In the genomic region with DNA sequence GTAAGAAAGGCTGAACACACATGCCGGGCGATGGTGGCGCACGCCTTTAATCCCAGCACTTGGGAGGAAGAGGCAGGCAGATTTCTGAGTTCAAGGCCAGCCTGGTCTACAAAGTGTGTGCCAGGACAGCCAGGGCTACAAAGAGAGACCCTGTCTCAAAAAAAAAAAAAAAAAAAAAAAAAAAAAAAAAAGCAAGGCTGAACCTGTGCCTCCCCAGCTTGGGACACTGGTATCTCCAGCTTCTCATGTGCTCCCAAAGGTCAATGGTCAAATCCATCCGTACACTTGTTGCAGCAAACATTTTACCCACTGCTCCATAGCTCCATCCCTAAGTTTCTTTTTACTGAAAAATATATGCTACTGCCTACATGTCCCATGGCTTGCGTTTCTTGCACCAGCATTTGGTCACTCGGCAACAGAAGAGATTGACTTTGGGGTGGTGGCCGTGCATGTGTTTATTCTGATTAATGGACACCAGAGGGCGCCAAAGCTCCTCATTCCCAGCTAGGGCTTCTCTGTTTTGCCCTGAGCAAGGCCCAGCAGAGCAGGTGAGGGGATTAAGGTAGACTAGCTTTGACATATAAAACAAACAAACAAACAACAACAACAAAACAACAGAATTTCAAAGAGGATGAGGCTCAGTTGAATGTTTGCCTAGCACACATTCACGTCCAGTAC, we compare ENCODE assay signal across 8 mouse cellular contexts. TPM values are rescaled to one million over a fixed set of nuclear protein-coding genes. Genes with fewer than 3 reads are reported as not detected.
DNase-seq lines count a peak whose midpoint lies in the region; ATAC-seq lines count a peak whose summit lies in the region.

No protein-coding gene starts in this region.

- no peak overlapping the region for H3K9ac ChIP-seq in heart, embryonic 16.5 days (ENCODE audit: low read length)
- H3K9ac ChIP-seq in liver, embryonic 16.5 days (ENCODE audit: low read depth, low read length): no peak overlapping the region
- H3K9ac ChIP-seq in neural tube, embryonic 13.5 days: no peak overlapping the region

- no peak overlapping the region for H3K4me2 ChIP-seq in heart, embryonic 16.5 days (ENCODE audit: low read depth, low read length)
- no peak overlapping the region for H3K4me2 ChIP-seq in liver, embryonic 16.5 days (ENCODE audit: low read depth, low read length)
- H3K4me2 ChIP-seq in neural tube, embryonic 13.5 days: no peak overlapping the region

- ATAC-seq in heart, embryonic 16.5 days (replicated peaks; ENCODE audit: extremely low read depth, insufficient read depth, low FRiP score): peak; percentile 61
- ATAC-seq in liver, embryonic 16.5 days (ENCODE audit: low read depth): peak; percentile 64
- ATAC-seq in neural tube, embryonic 13.5 days (ENCODE audit: low read depth): peak; percentile 70

- WGBS in heart, embryonic 16.5 days: 47% methylated on average over 10 of the region's 10 CpGs
- WGBS in liver, embryonic 16.5 days (ENCODE audit: insufficient replicate concordance): 49% methylated on average over 10 of the region's 10 CpGs
- WGBS in neural tube, embryonic 13.5 days: 50% methylated on average over 10 of the region's 10 CpGs

- no peak overlapping the region for H3K27ac ChIP-seq in heart, embryonic 16.5 days (ENCODE audit: low read length)
- no peak overlapping the region for H3K27ac ChIP-seq in liver, embryonic 16.5 days (ENCODE audit: low read length)
- H3K27ac ChIP-seq in neural tube, embryonic 13.5 days (replicated peaks): no peak overlapping the region

- no peaks in the 10 kb centered on the region for H3K27me3 ChIP-seq in heart, embryonic 16.5 days (ENCODE audit: control insufficient read depth, insufficient read depth, low read length)
- no peaks in the 10 kb centered on the region for H3K27me3 ChIP-seq in liver, embryonic 16.5 days (ENCODE audit: control insufficient read depth, insufficient read depth, low read depth, low read length)
- no peaks in the 10 kb centered on the region for H3K27me3 ChIP-seq in neural tube, embryonic 13.5 days

- H3K36me3 ChIP-seq in heart, embryonic 16.5 days (ENCODE audit: control insufficient read depth, insufficient read depth): no peaks in the 10 kb centered on the region
- H3K36me3 ChIP-seq in liver, embryonic 16.5 days (ENCODE audit: control insufficient read depth, insufficient read depth): no peaks in the 10 kb centered on the region
- peaks cover 6% of the 10 kb centered on the region; the same call in 1 of the 2 replicates for H3K36me3 ChIP-seq in neural tube, embryonic 13.5 days

- H3K4me3 ChIP-seq in heart, embryonic 16.5 days (ENCODE audit: low read length): no peak overlapping the region
- H3K4me3 ChIP-seq in liver, embryonic 16.5 days (ENCODE audit: low read depth, low read length): no peak overlapping the region
- H3K4me3 ChIP-seq in neural tube, embryonic 13.5 days: no peak overlapping the region

- no peaks in the 10 kb centered on the region for H3K9me3 ChIP-seq in heart, embryonic 16.5 days (replicated peaks; ENCODE audit: control insufficient read depth, low read length)
- no peaks in the 10 kb centered on the region for H3K9me3 ChIP-seq in liver, embryonic 16.5 days (replicated peaks; ENCODE audit: control insufficient read depth, low read length)
- H3K9me3 ChIP-seq in neural tube, embryonic 13.5 days: no peaks in the 10 kb centered on the region

- H3K4me1 ChIP-seq in heart, embryonic 16.5 days (ENCODE audit: control insufficient read depth, insufficient read depth, low read length): no peaks in the 10 kb centered on the region
- peaks cover 14% of the 10 kb centered on the region for H3K4me1 ChIP-seq in liver, embryonic 16.5 days (ENCODE audit: control insufficient read depth, low read depth, low read length)
- H3K4me1 ChIP-seq in neural tube, embryonic 13.5 days (replicated peaks): no peaks in the 10 kb centered on the region; the same call in 1 of the 2 replicates

- DNase-seq in CD8-positive naive resting alpha-beta T cell, adult 2 months (ENCODE audit: low read depth in 2 of 2, low spot score in 2 of 2): peak; percentile 61 to 72
- DNase-seq in adrenal gland, adult 8-10 months: peak; percentile 50
- DNase-seq in embryo, embryonic 9.5 days (ENCODE audit: extremely low spot score): peak; percentile 74
- peak; percentile 80 for DNase-seq in kidney, postnatal 10 days
- DNase-seq in thymus, adult 18-20 months: peak; percentile 34 to 41

RNA-seq across cellular contexts. Expression of a gene that starts 9.2 kb away (rescaled TPM):
- total RNA-seq in adrenal gland, adult 8-10 months (2022): 10 to 100 TPM; 33.2 to 52.0 (median 44.1) TPM
- 16.4 and 17.7 TPM in 2 replicates for polyA plus RNA-seq in heart, embryonic 16.5 days (2015; fragmentation: Nextera tagmentation; extraction: Ambion mirVana)
- polyA plus RNA-seq in liver, embryonic 16.5 days (2015; fragmentation: Nextera tagmentation; extraction: Ambion mirVana): 11.5 and 12.5 TPM in 2 replicates
- 22.7 and 23.5 TPM in 2 replicates for polyA plus RNA-seq in neural tube, embryonic 13.5 days (2015; fragmentation: Nextera tagmentation; extraction: Ambion mirVana)

RNA-seq across cellular contexts. Expression of a gene that starts 9.3 kb away (rescaled TPM):
- total RNA-seq in adrenal gland, adult 8-10 months (2022): 10 to 100 TPM; 61.4 to 80.6 (median 69.3) TPM
- 28.4 and 28.6 TPM in 2 replicates for polyA plus RNA-seq in heart, embryonic 16.5 days (2015; fragmentation: Nextera tagmentation; extraction: Ambion mirVana)
- 13.9 and 14.1 TPM in 2 replicates for polyA plus RNA-seq in liver, embryonic 16.5 days (2015; fragmentation: Nextera tagmentation; extraction: Ambion mirVana)
- polyA plus RNA-seq in neural tube, embryonic 13.5 days (2015; fragmentation: Nextera tagmentation; extraction: Ambion mirVana): 54.6 and 58.4 TPM in 2 replicates

RNA-seq across cellular contexts. Expression of a gene that starts 14.1 kb away (rescaled TPM):
- total RNA-seq in adrenal gland, adult 8-10 months (2022): 10 to 100 TPM; 78.6 to 92.0 (median 80.9) TPM
- polyA plus RNA-seq in heart, embryonic 16.5 days (2015; fragmentation: Nextera tagmentation; extraction: Ambion mirVana): 50.7 and 52.5 TPM in 2 replicates
- polyA plus RNA-seq in liver, embryonic 16.5 days (2015; fragmentation: Nextera tagmentation; extraction: Ambion mirVana): 20.2 and 23.4 TPM in 2 replicates
- polyA plus RNA-seq in neural tube, embryonic 13.5 days (2015; fragmentation: Nextera tagmentation; extraction: Ambion mirVana): 149 and 160 TPM in 2 replicates

RNA-seq across cellular contexts. Expression of a gene that starts 55.2 kb away (rescaled TPM):
- total RNA-seq in adrenal gland, adult 8-10 months (2022): 10 to 100 TPM; 37.7 to 59.2 (median 52.6) TPM
- polyA plus RNA-seq in heart, embryonic 16.5 days (2015; fragmentation: Nextera tagmentation; extraction: Ambion mirVana): 17.2 and 21.8 TPM in 2 replicates
- 7.0 and 9.3 TPM in 2 replicates for polyA plus RNA-seq in liver, embryonic 16.5 days (2015; fragmentation: Nextera tagmentation; extraction: Ambion mirVana)
- polyA plus RNA-seq in neural tube, embryonic 13.5 days (2015; fragmentation: Nextera tagmentation; extraction: Ambion mirVana): 43.8 and 45.8 TPM in 2 replicates
